Mouse (Mus musculus) olfactory bulb, adult 2 months (tissue): ENCODE results near the gene Fam227a.
"Not testable (repeated sequence)": the region's sequence is repeated elsewhere in the genome, so short reads cannot be mapped to it uniquely, and the experiment has no call there.

Experiments used
- CTCF ChIP-seq: fragments of 200-500 bp; IDR thresholded peaks from 2 replicates; pipeline ENCODE4 v1.5.1; 2012; ENCODE audit warnings: low read depth, mild to moderate bottlenecking, low read length, moderate library complexity; ENCODE audit not compliant: insufficient read depth
- POLR2A ChIP-seq: fragments of 200-500 bp; IDR thresholded peaks from 2 replicates; pipeline ENCODE4 v1.6.1; 2012; ENCODE audit warnings: mild to moderate bottlenecking, low read depth, low read length, moderate library complexity; ENCODE audit not compliant: insufficient read depth

DNA sequence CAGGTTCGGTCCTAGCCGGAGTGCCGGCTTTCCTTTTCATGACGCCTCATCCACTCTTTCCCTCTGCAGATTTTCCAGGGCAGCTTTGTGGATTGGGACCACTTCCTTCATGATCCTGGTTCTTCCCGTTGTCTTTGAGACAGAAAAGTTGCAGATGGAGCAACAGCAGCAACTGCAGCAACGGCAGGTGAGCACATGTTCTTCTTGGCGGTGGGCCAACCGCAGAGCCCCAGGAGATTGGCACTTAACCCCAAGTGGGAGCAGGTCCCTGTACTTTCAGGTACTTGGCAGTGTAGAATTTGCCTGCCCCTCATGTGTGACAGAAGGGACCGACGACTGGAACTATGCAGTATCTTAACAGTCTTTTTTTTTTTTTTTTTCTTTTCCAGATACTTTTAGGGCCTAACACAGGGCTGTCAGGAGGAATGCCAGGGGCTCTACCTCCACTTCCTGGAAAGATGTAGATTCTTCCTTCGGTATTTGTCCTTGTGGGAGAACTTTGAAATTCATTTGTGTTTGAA is 13.1 kb upstream of the Fam227a start:
- not testable (repeated sequence) for TF ChIP-seq CTCF, POLR2A
